In the genomic region with DNA sequence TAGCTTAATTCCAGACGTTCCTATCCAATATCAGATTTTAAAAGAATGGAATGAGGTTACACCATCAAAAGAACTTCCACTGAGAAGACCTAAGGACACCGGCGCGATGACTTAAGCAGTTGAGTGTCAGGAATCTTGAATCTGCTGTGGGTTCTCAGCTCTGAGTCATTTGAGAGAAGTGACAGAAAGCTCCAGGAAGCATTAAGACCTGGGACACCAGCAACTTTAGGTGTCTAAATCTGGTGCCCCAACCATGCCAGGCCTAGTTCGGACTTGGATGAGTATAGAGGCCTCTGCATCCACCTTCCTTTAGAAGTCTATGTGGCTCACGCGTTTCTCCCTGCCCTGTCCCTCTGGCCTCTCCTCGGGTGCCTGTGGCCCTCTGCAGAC, we compare ENCODE assay signal across 8 mouse cellular contexts. TPM values are rescaled to one million over a fixed set of nuclear protein-coding genes. Genes with fewer than 3 reads are reported as not detected.
DNase-seq lines count a peak whose midpoint lies in the region; ATAC-seq and TF ChIP-seq lines count a peak whose summit lies in the region.

No protein-coding gene starts in this region.

- peak overlapping the region; percentile 91 for H3K4me2 ChIP-seq in kidney, embryonic 16.5 days (replicated peaks; ENCODE audit: low read depth, low read length)
- H3K4me2 ChIP-seq in hindbrain, embryonic 16.5 days (ENCODE audit: low read length) = peak overlapping the region; percentile 77
- H3K4me2 ChIP-seq in midbrain, embryonic 15.5 days = peak overlapping the region; percentile 81

- H3K36me3 ChIP-seq in kidney, embryonic 16.5 days (ENCODE audit: insufficient read depth, low read length) = peaks cover 24% of the 10 kb centered on the region
- peaks cover 21% of the 10 kb centered on the region for H3K36me3 ChIP-seq in hindbrain, embryonic 16.5 days (ENCODE audit: control insufficient read depth, insufficient read depth, low read length)
- peaks cover 24% of the 10 kb centered on the region for H3K36me3 ChIP-seq in midbrain, embryonic 15.5 days (replicated peaks)

- H3K27ac ChIP-seq in kidney, embryonic 16.5 days (ENCODE audit: low read length) = peak overlapping the region; percentile 99
- no peak overlapping the region for H3K27ac ChIP-seq in bone marrow macrophage, adult 2 months (ENCODE audit: insufficient read depth, low read depth, low read length)
- peak overlapping the region; percentile 55 for H3K27ac ChIP-seq in hindbrain, embryonic 16.5 days (ENCODE audit: low read depth, low read length)
- 0 out of 2 replicates have a peak overlapping the region, but pooled peaks have one; percentile 21 for H3K27ac ChIP-seq in midbrain, embryonic 15.5 days

- no peak for ATAC-seq in kidney, embryonic 16.5 days (ENCODE audit: low FRiP score, low TSS enrichment)
- no peak for ATAC-seq in hindbrain, embryonic 16.5 days
- no peak for ATAC-seq in midbrain, embryonic 15.5 days (replicated peaks)

- no peak for TF ChIP-seq POLR2A in bone marrow macrophage, adult 2 months (IDR thresholded peaks at IDR 0.05; ENCODE audit: borderline replicate concordance, low read depth, low read length)

- H3K9ac ChIP-seq in kidney, embryonic 16.5 days (replicated peaks; ENCODE audit: low read length) = peak overlapping the region; percentile 80
- H3K9ac ChIP-seq in hindbrain, embryonic 16.5 days (ENCODE audit: low read depth, low read length) = peak overlapping the region; percentile 64
- peak overlapping the region; percentile 52 for H3K9ac ChIP-seq in midbrain, embryonic 15.5 days

- no peak for DNase-seq in kidney, adult 18-20 months
- no peak for DNase-seq in right cerebral cortex, adult 2 months (ENCODE audit: low spot score in 2 of 2)
- DNase-seq in frontal cortex, postnatal 36 days (ENCODE audit: low spot score in 2 of 2) = no peak
- no peak for DNase-seq in kidney, postnatal 10 days

- H3K27me3 ChIP-seq in kidney, embryonic 16.5 days (ENCODE audit: insufficient read depth, low read length) = no peaks in the 10 kb centered on the region
- H3K27me3 ChIP-seq in hindbrain, embryonic 16.5 days (replicated peaks; ENCODE audit: control insufficient read depth, insufficient read depth, low read length) = no peaks in the 10 kb centered on the region; the same call in none of the 2 replicates
- peaks cover 13% of the 10 kb centered on the region; the same call in 1 of the 2 replicates for H3K27me3 ChIP-seq in midbrain, embryonic 15.5 days (replicated peaks)

- TF ChIP-seq CTCF in bone marrow macrophage, adult 2 months (IDR thresholded peaks at IDR 0.05; ENCODE audit: low read depth, low read length) = no peak

- 21% methylated on average over 8 of the region's 8 CpGs for WGBS in kidney, embryonic 16.5 days
- 27% methylated on average over 8 of the region's 8 CpGs for WGBS in hindbrain, embryonic 16.5 days
- 21% methylated on average over 8 of the region's 8 CpGs for WGBS in midbrain, embryonic 15.5 days

- peaks cover 66% of the 10 kb centered on the region for H3K4me1 ChIP-seq in kidney, embryonic 16.5 days (ENCODE audit: insufficient read depth, low read length)
- peaks cover 19% of the 10 kb centered on the region for H3K4me1 ChIP-seq in bone marrow macrophage, adult 2 months (ENCODE audit: control insufficient read depth, insufficient read depth, low read length)
- peaks cover 45% of the 10 kb centered on the region for H3K4me1 ChIP-seq in hindbrain, embryonic 16.5 days (ENCODE audit: control insufficient read depth, insufficient read depth, low read depth, low read length)
- peaks cover 41% of the 10 kb centered on the region for H3K4me1 ChIP-seq in midbrain, embryonic 15.5 days

- no peaks in the 10 kb centered on the region for H3K9me3 ChIP-seq in kidney, embryonic 16.5 days (ENCODE audit: low read length)
- no peaks in the 10 kb centered on the region for H3K9me3 ChIP-seq in hindbrain, embryonic 16.5 days (ENCODE audit: control insufficient read depth, low read length)
- H3K9me3 ChIP-seq in midbrain, embryonic 15.5 days = no peaks in the 10 kb centered on the region

- peak overlapping the region; percentile 62 for H3K4me3 ChIP-seq in kidney, embryonic 16.5 days (ENCODE audit: low read length)
- H3K4me3 ChIP-seq in bone marrow macrophage, adult 2 months (ENCODE audit: insufficient read depth, low read length) = peak overlapping the region; percentile 65
- H3K4me3 ChIP-seq in hindbrain, embryonic 16.5 days (ENCODE audit: low read length) = peak overlapping the region; percentile 49
- H3K4me3 ChIP-seq in midbrain, embryonic 15.5 days = peak overlapping the region; percentile 49

RNA-seq across cellular contexts. Expression of a gene that starts 0.4 kb away (rescaled TPM):
- polyA plus RNA-seq in kidney, embryonic 16.5 days (2015; fragmentation: Nextera tagmentation; extraction: Ambion mirVana) = 51.2 and 56.3 TPM in 2 replicates
- 1.4 and 2.1 TPM in 2 replicates for polyA plus RNA-seq in bone marrow macrophage, adult 2 months (2012; ENCODE audit: insufficient read depth, insufficient read length, missing spikeins)
- 8.7 and 14.9 TPM in 2 replicates for polyA plus RNA-seq in hindbrain, embryonic 16.5 days (2015; fragmentation: Nextera tagmentation; extraction: Ambion mirVana)
- 8.3 and 12.3 TPM in 2 replicates for polyA plus RNA-seq in midbrain, embryonic 15.5 days (2015; fragmentation: Nextera tagmentation; extraction: Ambion mirVana)

RNA-seq across cellular contexts. Expression of a gene that starts 26.2 kb away (rescaled TPM):
- 137 and 140 TPM in 2 replicates for polyA plus RNA-seq in kidney, embryonic 16.5 days (2015; fragmentation: Nextera tagmentation; extraction: Ambion mirVana)
- polyA plus RNA-seq in bone marrow macrophage, adult 2 months (2012; ENCODE audit: insufficient read depth, insufficient read length, missing spikeins) = 188 and 222 TPM in 2 replicates
- 76.0 and 84.8 TPM in 2 replicates for polyA plus RNA-seq in hindbrain, embryonic 16.5 days (2015; fragmentation: Nextera tagmentation; extraction: Ambion mirVana)
- 87.0 and 89.2 TPM in 2 replicates for polyA plus RNA-seq in midbrain, embryonic 15.5 days (2015; fragmentation: Nextera tagmentation; extraction: Ambion mirVana)

RNA-seq across cellular contexts. Expression of a gene that starts 36.3 kb away (rescaled TPM):
- 19.0 and 22.4 TPM in 2 replicates for polyA plus RNA-seq in kidney, embryonic 16.5 days (2015; fragmentation: Nextera tagmentation; extraction: Ambion mirVana)
- 20.8 and 21.4 TPM in 2 replicates for polyA plus RNA-seq in bone marrow macrophage, adult 2 months (2012; ENCODE audit: insufficient read depth, insufficient read length, missing spikeins)
- polyA plus RNA-seq in hindbrain, embryonic 16.5 days (2015; fragmentation: Nextera tagmentation; extraction: Ambion mirVana) = 105 and 108 TPM in 2 replicates
- polyA plus RNA-seq in midbrain, embryonic 15.5 days (2015; fragmentation: Nextera tagmentation; extraction: Ambion mirVana) = 78.7 and 80.2 TPM in 2 replicates

RNA-seq across cellular contexts. Expression of a gene that starts 44.4 kb away (rescaled TPM):
- 33.0 and 33.9 TPM in 2 replicates for polyA plus RNA-seq in kidney, embryonic 16.5 days (2015; fragmentation: Nextera tagmentation; extraction: Ambion mirVana)
- polyA plus RNA-seq in bone marrow macrophage, adult 2 months (2012; ENCODE audit: insufficient read depth, insufficient read length, missing spikeins) = not detected in 2 replicates
- polyA plus RNA-seq in hindbrain, embryonic 16.5 days (2015; fragmentation: Nextera tagmentation; extraction: Ambion mirVana) = 3.9 and 4.4 TPM in 2 replicates
- 2.6 and 4.3 TPM in 2 replicates for polyA plus RNA-seq in midbrain, embryonic 15.5 days (2015; fragmentation: Nextera tagmentation; extraction: Ambion mirVana)

RNA-seq across cellular contexts. Expression of a gene that starts 50.6 kb away (rescaled TPM):
- 0.40 and 0.41 TPM in 2 replicates for polyA plus RNA-seq in kidney, embryonic 16.5 days (2015; fragmentation: Nextera tagmentation; extraction: Ambion mirVana)
- polyA plus RNA-seq in bone marrow macrophage, adult 2 months (2012; ENCODE audit: insufficient read depth, insufficient read length, missing spikeins) = 0.50 TPM in 1 of 2 replicates, not detected in the other
- polyA plus RNA-seq in hindbrain, embryonic 16.5 days (2015; fragmentation: Nextera tagmentation; extraction: Ambion mirVana) = not detected in 2 replicates
- polyA plus RNA-seq in midbrain, embryonic 15.5 days (2015; fragmentation: Nextera tagmentation; extraction: Ambion mirVana) = 0.15 TPM in 1 of 2 replicates, not detected in the other
